Mouse (Mus musculus): ENCODE results near the gene Psmd2.
"Not testable (repeated sequence)": the region's sequence is repeated elsewhere in the genome, so short reads cannot be mapped to it uniquely, and the experiment has no call there.

The Psmd2 gene

DNA sequence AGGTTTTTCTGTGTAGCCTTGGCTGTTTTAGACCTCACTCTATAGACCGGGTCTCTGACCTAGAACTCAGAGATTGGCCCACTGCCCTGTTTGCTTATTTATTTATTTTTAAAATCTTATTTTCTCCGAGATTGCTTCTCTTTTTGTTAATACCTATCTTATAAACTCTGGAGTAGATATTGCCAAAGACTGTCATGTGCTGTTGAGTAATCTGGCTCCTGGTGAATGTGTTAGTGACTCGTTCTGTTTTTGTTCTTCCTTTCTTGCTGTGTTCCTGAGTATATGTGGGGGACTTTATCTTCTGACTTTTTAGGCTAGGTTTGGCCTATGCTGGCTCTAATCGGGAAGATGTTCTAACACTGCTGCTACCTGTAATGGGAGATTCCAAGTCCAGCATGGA is 6.2 kb downstream of the Psmd2 start:
- no peak for DNase-seq (ENCODE audit: low spot score in 2 of 2)

DNA sequence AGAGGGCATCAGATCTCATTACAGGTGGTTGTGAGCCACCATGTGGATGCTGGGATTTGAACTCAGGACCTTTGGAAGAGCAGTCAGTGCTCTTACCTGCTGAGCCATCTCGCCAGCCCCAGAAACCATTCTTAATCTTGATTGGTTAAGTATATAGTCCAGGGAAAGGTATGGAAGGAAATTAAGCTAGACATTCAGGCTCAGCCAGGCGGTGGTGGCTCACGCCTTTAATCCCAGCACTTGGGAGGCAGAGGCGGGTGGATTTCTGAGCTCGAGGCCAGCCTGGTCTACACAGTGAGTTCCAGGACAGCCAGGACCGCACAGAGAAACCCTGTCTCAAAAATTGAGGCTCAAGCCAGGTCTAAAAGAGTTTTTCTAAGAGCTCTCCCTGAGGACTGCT is 16.6 kb downstream of the Psmd2 start, which contains the start of gene Eif4g1:
TSS of gene Eif4g1 (plus strand) at position 301 of the 400 bp plus-strand sequence.
- DNase-seq (ENCODE audit: low spot score in 2 of 2) = not testable (repeated sequence)

DNA sequence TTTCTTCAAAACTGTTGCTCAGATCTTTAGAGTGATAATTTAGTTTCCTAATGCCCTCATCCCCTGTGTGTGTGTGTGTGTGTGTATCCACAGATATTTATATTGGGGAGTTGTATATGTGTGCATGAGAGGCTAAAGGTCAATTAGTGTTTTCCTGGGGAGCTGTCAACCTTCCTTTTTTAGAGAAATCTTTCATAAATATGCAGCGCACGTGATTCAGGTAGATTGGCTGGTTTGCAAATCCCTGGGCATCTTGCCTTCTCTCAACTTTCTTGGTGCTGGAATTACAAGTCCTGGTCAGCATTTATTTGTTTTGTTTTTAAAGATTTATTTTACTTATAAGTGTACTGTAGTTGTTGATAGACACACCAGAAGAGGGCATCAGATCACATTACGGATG is 18.8 kb downstream of the Psmd2 start:
- DNase-seq (ENCODE audit: low spot score in 2 of 2) = no peak

DNA sequence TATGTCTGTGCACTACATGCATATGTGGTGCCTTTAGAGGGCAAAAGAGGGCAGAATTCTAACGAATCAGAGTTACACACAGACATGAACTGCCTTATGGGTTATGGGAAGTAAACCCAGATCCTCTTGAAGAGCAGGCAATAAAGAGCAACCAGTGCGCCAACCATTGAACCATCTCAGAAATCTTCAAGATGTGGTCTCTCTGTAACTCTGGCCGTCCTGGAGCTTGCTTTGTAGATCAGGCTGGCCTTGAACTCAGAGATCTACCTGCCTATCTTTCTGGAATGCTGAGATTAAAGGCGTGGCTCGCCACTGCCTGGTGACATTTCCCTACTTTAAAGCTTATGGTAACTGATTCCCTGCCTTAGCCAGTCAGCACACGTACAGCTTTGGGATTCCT is 20.4 kb downstream of the Psmd2 start:
- DNase-seq (ENCODE audit: low spot score in 2 of 2) = no peak

DNA sequence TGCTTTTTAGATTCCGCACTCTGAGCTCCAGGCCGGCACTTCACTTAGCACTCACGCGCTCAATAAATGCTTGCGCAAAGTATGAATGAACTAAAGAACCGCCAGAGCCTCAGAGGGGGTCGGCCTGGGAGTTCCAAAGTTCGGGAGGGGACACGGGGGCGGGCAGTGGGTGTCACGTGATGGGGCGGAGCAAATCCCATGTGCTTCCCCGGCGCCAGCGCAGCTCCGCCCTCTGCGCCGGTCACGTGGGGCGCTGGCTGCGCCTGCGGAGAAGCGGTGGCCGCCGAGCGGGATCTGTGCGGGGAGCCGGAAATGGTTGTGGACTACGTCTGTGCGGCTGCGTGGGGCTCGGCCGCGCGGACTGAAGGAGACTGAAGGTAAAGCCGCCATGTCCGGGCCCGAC is 21.0 kb downstream of the Psmd2 start:
- peak; percentile 94 to 97 for DNase-seq (ENCODE audit: low spot score in 2 of 2)

DNA sequence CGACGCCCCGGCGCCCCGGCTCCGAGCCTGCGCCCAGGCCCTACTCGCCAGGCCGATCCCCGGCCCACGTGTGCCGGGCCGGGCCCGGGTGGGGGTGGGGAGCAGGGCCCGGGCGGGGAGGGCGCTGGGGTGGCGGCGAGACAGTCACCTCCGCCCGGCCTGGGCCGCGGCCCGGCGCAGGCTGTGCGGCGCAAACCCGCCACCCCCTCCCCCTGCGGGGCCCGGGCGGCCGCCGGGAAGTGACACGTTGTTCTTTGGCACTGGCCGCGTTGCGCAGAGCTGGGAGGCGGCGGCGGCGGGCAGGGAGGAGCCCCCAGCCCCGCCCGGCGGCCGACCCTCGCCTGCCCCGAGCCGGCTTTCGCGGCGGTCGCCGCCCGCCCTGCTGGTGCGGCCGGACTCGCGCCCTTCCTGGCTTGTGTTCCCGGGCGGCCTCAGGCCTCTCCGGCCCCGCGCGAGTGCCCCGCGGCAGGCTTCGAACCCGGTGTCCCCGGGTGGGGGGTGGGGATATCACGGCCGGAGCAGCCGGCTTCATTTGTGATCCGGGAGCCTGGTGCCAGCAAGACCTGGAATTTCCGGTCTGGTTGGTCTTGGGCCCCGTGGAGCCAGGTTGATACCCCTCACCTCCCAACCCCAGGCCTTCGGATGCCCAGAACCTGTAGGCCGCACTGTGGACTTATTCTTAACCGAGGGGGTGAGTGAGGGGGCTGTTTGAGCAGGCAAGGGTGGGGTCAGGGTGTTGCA is 21.7 kb downstream of the Psmd2 start:
- peak; percentile 51 to 67 for DNase-seq (ENCODE audit: low spot score in 2 of 2)

DNA sequence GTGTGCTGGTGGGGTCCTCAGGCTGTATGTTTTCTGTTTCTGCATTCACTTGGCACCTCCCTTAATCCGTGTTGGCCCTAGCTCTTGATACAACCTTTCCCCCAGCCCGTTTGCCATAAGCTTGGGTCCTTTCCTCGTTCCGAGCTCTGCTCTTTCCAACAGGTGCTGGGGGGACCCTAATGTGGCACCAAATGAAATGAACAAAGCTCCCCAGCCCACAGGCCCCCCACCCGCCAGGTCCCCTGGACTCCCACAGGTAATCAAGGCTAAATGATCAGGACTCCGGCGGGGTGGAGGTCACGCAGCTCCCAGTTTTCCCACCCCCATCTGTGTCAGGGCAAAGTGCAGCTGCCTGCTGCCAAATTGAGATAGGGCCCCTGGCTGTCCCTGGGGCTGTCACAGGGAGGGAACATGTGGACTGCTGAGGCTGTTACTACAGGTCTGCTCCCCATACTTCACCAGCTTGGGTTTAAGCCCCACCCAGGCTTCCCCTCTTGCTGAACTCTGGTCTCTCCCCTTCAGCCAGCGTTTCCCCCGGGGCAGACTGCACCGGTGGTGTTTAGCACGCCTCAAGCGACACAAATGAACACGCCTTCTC is 22.4 kb downstream of the Psmd2 start:
- DNase-seq (ENCODE audit: low spot score in 2 of 2) = peak in 1 of 2 experiments; percentile 38

DNA sequence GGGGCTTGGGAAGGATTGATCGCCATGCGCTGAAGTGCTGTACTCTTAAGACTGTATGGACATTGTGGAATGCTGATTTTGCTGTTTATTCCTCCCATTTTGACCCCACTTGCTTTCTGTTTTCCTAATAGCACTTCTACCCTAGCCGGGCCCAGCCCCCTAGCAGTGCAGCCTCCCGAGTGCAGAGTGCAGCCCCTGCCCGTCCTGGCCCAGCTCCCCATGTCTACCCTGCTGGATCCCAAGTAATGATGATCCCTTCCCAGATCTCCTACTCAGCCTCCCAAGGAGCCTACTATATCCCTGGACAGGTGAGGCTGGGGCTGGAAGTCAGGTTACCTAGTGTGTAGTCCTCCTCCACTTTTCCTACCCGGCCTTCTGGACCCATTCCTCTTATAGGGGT is 23.8 kb downstream of the Psmd2 start:
- no peak for DNase-seq (ENCODE audit: low spot score in 2 of 2)

DNA sequence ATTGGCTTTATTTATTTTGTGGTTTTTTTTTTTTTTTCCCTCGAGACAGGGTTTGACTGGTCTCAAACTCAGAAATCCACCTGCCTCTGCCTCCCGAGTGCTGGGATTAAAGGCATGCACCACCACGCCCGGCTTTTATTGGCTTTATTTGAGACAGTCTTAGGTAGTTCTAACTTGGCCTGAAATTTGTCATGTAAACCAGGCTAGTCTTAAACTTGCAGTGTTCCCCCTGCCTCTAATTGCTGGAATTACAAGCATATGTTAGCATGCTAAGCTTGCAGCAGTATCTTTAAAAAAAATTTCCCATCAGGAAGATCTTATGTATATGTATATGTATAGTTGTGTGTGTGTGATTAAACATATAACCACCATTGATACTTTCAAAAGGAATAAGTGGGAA is 25.2 kb downstream of the Psmd2 start:
- DNase-seq (ENCODE audit: low spot score in 2 of 2) = no peak

DNA sequence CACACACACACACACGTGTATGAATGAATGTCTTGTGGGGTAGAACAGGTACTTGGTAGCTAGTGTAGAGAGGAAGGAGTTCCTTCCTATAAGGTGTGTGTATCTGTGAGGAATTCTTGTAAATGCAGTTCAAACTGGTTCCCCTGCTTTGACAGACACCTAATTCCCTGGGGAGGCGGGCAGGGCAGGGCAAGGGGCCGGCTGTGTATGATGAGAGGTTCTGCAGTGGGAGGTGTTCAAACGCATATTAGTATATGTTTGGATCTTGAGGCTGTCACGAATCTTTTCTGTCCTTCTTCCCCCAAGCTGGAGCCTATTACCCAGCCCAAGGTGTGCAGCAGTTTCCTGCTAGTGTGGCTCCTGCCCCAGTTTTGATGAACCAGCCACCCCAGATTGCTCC is 25.9 kb downstream of the Psmd2 start:
- no peak for DNase-seq (ENCODE audit: low spot score in 2 of 2)

DNA sequence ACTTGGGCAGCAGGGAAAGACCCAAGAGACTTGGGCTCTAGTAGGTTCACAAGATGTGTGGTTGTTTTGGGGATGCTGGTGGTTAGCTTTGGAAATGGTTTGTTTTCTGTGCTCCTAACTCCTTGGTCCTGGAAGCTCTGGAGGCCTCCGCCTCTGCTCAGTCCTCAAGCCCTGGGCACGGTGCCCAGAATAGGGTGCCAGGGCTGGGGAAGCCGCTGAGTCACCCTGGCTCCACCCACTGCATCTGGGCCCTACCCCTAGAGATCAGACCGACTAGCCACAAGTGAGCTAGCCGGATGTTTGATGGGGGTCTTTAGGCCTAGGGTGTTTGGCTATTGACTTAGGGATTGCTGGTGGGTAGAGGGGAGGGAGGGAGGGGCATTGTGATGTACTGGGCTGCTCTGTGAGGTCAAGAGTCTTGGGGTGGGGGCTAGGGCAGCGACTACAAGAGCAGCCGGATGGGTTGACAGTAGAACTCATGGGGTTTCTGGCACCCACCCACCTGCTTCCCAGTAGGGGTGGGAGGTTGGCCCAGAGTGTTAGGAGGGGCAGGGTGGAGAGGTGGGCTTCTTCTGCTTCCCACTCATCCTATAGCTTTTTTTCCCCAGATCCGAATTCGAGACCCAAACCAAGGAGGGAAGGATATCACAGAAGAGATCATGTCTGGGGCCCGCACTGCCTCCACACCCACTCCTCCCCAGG is 26.7 kb downstream of the Psmd2 start:
- peak; percentile 91 to 92 for DNase-seq (ENCODE audit: low spot score in 2 of 2)

DNA sequence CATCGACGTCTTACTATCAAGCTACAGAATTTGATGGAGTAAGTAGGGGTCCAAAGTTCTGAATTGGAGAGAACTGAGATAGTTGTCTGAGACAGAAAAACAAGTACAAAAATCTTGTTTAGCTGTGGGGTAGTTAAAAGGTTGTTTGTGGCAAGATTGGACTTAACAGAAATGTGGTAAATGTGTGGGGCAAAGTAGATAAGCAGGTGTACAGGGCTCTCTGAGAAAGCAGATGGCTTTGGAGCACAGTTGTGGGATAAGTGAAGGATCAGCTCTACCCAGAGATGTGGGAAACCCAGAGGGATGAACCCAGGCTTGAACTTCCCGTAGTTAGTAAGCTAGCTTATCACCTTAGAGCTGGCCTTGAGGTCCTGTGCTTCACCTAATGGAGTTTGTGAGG is 39.3 kb downstream of the Psmd2 start:
- no peak for DNase-seq (ENCODE audit: low spot score in 2 of 2)

DNA sequence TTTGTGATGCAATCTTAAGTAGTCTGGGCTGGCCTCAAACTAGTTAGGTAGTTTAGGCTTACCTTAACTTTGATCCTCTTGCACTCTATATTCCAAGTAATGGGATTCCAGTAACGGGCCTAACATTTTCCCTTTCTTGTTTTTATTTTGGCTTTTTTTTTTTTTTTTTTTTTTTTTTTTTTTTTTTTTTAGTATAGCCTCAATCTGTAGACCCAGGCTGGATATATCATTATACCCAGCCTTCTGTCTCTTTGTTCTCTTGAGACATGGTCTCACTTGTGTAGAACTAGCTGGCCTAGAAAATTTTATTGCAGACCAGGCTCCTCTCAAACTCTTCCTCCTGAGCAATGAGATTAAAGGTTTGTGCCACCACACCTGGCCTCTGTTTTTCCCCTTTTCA is 40.2 kb downstream of the Psmd2 start:
- DNase-seq (ENCODE audit: low spot score in 2 of 2) = no peak

DNA sequence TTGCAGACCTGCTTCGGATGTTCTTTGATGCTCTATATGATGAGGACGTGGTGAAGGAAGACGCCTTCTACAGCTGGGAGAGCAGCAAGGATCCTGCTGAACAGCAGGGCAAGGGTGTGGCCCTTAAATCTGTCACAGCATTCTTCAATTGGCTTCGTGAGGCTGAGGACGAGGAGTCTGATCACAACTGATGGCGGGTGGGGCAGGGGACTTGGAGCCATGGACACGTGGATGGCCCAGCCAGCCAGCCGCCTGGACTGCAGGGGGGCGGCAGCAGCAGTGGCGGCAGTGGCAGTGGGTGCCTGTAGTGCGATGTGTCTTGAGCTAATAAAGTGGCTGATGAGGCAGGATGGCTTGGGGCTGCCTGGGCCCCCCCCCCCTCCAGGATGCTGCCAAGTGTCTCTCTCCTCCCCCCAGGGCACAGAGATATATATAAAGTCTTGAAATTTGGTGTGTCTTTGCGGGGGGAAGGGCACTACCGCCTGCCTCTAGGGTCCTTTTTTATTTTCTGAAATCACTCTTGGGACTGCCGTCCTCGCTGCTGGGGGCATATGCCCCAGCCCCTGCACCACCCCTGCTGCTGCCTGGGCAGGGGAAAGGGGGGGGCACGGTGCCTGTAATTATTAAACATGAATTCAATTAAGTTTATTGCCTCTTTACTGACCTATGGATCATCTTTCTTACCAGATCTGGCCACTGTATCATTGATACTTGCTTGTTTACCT is 41.0 kb downstream of the Psmd2 start:
- no peak for DNase-seq (ENCODE audit: low spot score in 2 of 2)

DNA sequence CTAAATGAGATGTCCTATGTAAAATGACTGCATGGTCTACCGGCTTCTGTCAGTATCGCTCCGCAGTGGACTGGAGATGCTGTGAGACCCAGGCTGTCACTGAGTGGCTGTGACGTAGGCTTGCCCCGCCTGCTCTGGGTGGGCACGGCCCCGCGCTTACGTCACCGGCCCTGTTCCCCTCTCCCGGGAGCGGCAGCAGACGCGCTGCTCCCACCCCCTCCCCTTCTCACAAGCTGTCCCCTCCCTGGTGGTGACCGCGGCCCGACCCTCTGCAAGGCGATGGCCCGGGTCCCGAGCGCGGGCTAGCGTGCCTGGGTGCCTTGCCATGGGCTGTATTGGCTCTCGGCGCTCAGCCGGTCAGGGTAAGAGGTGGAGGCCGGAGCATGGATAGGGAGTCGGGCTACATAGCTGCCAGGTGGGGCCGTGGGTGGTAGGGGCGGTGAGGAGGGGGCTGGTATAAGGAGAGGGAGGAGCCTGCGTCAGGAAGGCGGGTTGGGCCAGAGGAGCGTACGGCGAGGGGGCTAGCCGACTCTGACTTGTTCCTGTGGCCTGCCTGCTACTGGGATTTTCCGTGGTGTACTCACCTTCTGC is 41.8 kb downstream of the Psmd2 start, which contains the start of gene Fam131a:
TSS of gene Fam131a (plus strand) at position 131 of the 591 bp plus-strand sequence.
- peak; percentile 79 to 86 for DNase-seq (ENCODE audit: low spot score in 2 of 2)

DNA sequence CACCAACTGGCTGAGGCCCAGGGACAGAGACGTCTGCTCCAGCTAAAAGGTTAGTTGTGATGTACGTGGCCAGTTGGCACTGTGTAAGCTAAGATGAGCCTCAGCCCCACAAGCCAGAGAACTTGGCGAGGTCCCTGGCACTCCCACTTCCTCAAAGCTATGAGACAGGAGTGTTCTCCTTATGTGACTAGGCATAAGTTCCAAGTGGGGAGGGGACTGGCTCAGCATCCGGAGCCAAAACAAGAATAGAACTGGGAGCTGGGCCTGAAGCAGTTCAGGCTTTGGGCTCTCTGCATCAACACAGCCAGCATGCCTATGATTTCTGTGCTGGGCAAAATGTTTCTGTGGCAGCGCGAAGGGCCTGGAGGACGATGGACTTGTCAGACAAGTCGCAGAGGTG is 43.3 kb downstream of the Psmd2 start:
- DNase-seq (ENCODE audit: low spot score in 2 of 2) = no peak

DNA sequence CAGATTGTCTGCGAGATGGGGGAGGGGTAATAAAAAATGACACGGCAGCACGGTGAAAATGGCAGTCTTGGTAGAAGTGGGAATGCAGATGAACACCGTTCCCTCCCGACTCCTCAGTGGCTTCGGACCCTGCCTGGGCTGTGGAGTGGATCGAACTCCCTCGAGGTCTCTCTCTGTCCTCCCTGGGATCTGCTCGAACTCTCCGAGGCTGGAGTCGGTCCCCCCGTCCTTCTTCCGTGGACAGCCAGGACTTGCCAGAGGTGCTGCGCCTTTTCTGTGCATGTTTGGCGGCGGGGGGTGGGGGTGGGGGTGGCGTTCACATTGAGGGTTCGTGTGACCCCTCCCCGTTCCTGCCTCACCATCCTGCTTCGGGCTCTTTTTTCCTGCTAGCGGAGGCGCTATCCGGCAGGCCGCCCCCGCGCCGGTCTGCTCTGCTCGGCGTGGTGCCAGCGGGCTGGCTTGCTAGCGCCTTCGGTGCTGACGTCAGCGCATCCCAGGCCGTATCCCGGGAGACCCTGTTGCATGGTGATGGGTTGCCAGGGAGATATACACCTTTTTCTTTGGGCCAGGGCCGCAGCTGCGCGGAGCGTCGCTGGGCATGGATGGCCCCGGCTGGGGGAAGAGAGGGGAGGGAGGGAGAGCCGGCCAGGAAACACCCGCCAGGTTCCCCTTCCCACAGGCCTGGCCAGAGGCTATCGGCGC is 44.3 kb downstream of the Psmd2 start:
- peak; percentile 42 to 75 for DNase-seq (ENCODE audit: low spot score in 2 of 2)

DNA sequence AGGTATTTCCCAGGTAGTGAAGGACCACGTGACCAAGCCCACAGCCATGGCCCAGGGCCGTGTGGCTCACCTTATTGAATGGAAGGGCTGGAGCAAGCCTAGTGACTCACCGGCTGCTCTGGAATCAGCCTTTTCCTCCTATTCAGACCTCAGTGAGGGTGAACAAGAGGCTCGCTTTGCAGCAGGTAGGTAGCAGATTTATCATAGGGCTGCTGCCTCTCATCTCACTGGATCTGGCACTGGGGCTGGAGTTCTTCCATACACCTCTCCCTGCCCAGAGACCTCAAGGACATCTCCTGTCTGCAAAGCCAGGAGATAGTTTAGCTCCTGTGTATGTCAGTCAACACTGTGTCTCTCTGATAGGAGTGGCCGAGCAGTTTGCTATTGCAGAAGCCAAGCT is 47.8 kb downstream of the Psmd2 start:
- no peak for DNase-seq (ENCODE audit: low spot score in 2 of 2)

DNA sequence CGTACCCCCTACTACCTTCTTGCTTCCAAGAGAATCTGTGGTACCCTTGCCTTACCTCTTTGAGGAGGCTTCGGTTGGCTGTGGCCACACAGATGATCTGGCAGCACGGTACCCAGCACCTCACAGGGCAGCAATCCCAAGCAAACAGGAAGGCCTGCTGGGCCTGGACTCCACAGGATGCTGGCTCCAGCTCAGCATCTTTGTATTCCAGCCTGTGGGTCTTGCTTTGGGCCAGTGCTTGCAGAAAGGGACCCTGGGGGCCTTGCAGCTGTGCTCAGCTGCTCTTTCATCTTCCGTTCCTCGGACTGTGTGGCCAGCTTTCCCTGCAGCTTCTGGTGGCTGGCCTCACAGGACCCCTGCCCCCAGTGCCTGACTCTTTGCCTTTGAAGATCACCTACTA is 48.6 kb downstream of the Psmd2 start:
- no peak for DNase-seq (ENCODE audit: low spot score in 2 of 2)

DNA sequence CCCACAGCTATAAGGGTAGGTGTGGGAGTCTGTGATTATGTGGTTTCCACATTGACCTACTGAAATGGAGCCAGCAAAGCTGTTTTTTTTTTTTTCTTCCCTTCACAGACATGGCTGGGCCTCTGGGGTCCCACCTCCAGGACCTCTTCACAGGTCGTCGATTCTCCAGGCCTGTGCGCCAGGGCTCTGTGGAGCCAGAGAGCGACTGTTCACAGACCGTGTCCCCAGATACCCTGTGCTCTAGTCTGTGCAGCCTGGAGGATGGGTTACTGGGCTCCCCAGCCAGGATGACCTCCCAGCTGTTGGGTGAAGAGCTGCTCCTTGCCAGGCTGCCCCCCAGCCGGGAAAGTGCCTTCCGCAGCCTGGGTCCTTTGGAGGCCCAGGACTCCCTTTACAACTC is 49.9 kb downstream of the Psmd2 start:
- no peak for DNase-seq (ENCODE audit: low spot score in 2 of 2)
